Mouse (Mus musculus): ENCODE results near the gene Mctp2.

DNA sequence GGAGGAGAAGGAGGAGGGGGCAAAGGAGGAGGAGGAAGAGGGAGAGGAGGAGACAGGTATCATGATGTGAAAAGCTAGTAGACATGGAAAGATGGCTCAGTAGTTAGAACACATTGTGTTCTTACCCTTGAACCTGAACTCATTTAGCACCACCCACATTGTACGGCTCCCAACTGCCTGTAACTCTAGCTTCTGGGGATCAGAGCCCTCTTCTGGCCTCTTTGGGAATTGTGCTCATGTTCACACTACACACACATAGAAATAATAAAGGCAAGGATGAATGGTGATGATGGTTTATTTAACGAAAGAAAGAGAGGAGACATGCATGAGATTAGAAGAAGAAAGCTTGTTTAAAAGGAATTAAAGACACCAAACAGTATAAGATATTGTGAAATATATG lies 36.4 kb upstream of the Mctp2 start:
- TF ChIP-seq CTCF (IDR thresholded peaks at IDR 0.05; ENCODE audit: insufficient read depth, low read length), result no peak
- no peak for TF ChIP-seq POLR2A (IDR thresholded peaks at IDR 0.05; ENCODE audit: borderline replicate concordance, extremely low read depth, low read depth, low read length)
